Mouse (Mus musculus) neural tube, embryonic 13.5 days (tissue): ENCODE measurements at regions not wholly inside any gene's neighbourhood (a gene's known extent, or its start where the extent isn't known, plus 50 kb on each side); places are given as distances from the start of the nearest gene placed in this dataset.

Source experiments
- ATAC-seq: fragments of 200-750 bp; cut with Nextera tagmentation; 2 replicates; pipeline ENCODE4 v1.8.0; 2017; ENCODE audit warnings: low read depth, mild to moderate bottlenecking, moderate TSS enrichment, moderate library complexity
- H3K27ac ChIP-seq: fragments of 300-500 bp; sonication (generic); replicated peaks from 2 replicates; pipeline ENCODE4 v1.5.1; 2015; ENCODE audit warnings: moderate library complexity, mild to moderate bottlenecking, inconsistent platforms
- H3K27me3 ChIP-seq: fragments of 300-500 bp; sonication (generic); 2 replicates; pipeline ENCODE4 v1.6.1; 2015; ENCODE audit warnings: mild to moderate bottlenecking, inconsistent platforms
- H3K36me3 ChIP-seq: fragments of 300-500 bp; sonication (generic); 2 replicates; pipeline ENCODE4 v1.6.1; 2015; ENCODE audit warnings: mild to moderate bottlenecking, inconsistent platforms
- H3K4me1 ChIP-seq: fragments of 300-500 bp; sonication (generic); replicated peaks from 2 replicates; pipeline ENCODE4 v1.6.1; 2015; ENCODE audit warnings: inconsistent platforms
- H3K4me2 ChIP-seq: fragments of 300-500 bp; sonication (generic); 2 replicates; pipeline ENCODE4 v1.6.1; 2015; ENCODE audit warnings: inconsistent platforms, mild to moderate bottlenecking, moderate library complexity
- H3K4me3 ChIP-seq: fragments of 300-500 bp; sonication (generic); 2 replicates; pipeline ENCODE4 v1.5.1; 2015; ENCODE audit warnings: mild to moderate bottlenecking, inconsistent platforms
- H3K9ac ChIP-seq: fragments of 300-500 bp; sonication (generic); 2 replicates; pipeline ENCODE4 v1.6.1; 2015; ENCODE audit warnings: moderate library complexity, mild to moderate bottlenecking, inconsistent platforms
- H3K9me3 ChIP-seq: fragments of 300-500 bp; sonication (generic); 2 replicates; pipeline ENCODE4 v1.6.1; 2016; ENCODE audit warnings: inconsistent platforms
- WGBS: fragments of 180-500 bp; shearing (Covaris S2); methylation state at CpG from one replicate; pipeline ENCODE4 v1.1.7; 2015; 5-methylcytosine and 5-hydroxymethylcytosine counted together

GRCm38 (mm10) chr6:36175112-36175511 lies 212.8 kb upstream of the Chrm2 start:
- ATAC-seq = no peak
- no peaks in the 10 kb centered on the region for H3K36me3 ChIP-seq
- H3K27ac ChIP-seq = no peak overlapping the region
- no peak overlapping the region for H3K4me2 ChIP-seq
- H3K4me3 ChIP-seq = no peak overlapping the region
- 89% methylated on average over 3 of the region's 3 CpGs for WGBS
- no peaks in the 10 kb centered on the region for H3K27me3 ChIP-seq
- no peak overlapping the region for H3K9ac ChIP-seq
- no peaks in the 10 kb centered on the region for H3K9me3 ChIP-seq
- no peaks in the 10 kb centered on the region for H3K4me1 ChIP-seq

- no peak for ATAC-seq
- H3K9ac ChIP-seq = no peak overlapping the region
- H3K36me3 ChIP-seq = no peaks in the 10 kb centered on the region
- peaks cover 7% of the 10 kb centered on the region; the same call in 1 of the 2 replicates for H3K4me1 ChIP-seq
- H3K27me3 ChIP-seq = no peaks in the 10 kb centered on the region
- no peaks in the 10 kb centered on the region for H3K9me3 ChIP-seq
- WGBS = 92% methylated on average over 3 of the region's 3 CpGs
- H3K4me2 ChIP-seq = no peak overlapping the region
- no peak overlapping the region for H3K27ac ChIP-seq
- H3K4me3 ChIP-seq = no peak overlapping the region
Observed at GRCm38 (mm10) chr6:36179895-36180294, 208.0 kb upstream of the Chrm2 start.

GRCm38 (mm10) chr6:36182698-36183097 lies 205.2 kb upstream of the Chrm2 start:
- no peaks in the 10 kb centered on the region for H3K36me3 ChIP-seq
- no peak overlapping the region for H3K4me3 ChIP-seq
- 57% methylated on average over 1 of the region's 1 CpGs for WGBS
- no peaks in the 10 kb centered on the region for H3K27me3 ChIP-seq
- ATAC-seq = peak; percentile 74; the same call in 1 of the 2 replicates
- H3K9me3 ChIP-seq = no peaks in the 10 kb centered on the region
- no peak overlapping the region for H3K27ac ChIP-seq
- no peak overlapping the region for H3K4me2 ChIP-seq
- peaks cover 7% of the 10 kb centered on the region; the same call in 1 of the 2 replicates for H3K4me1 ChIP-seq
- no peak overlapping the region for H3K9ac ChIP-seq

GRCm38 (mm10) chr6:36206666-36207065 lies 181.2 kb upstream of the Chrm2 start:
- 86% methylated on average over 2 of the region's 2 CpGs for WGBS
- H3K36me3 ChIP-seq = no peaks in the 10 kb centered on the region
- no peaks in the 10 kb centered on the region for H3K4me1 ChIP-seq
- ATAC-seq = no peak
- H3K9ac ChIP-seq = no peak overlapping the region
- no peak overlapping the region for H3K4me2 ChIP-seq
- H3K9me3 ChIP-seq = no peaks in the 10 kb centered on the region
- H3K27me3 ChIP-seq = no peaks in the 10 kb centered on the region
- no peak overlapping the region for H3K27ac ChIP-seq
- no peak overlapping the region for H3K4me3 ChIP-seq

- Histone ChIP-seq H3K27me3 (no peaks in the 10 kb centered on the region), H3K36me3 (no peaks in the 10 kb centered on the region), H3K4me2 (no peak overlapping the region), H3K9me3 (no peaks in the 10 kb centered on the region), H3K27ac (no peak overlapping the region), H3K9ac (no peak overlapping the region), H3K4me3 (no peak overlapping the region), H3K4me1 (no peaks in the 10 kb centered on the region)
- 81% methylated on average over 4 of the region's 4 CpGs for WGBS
- no peak for ATAC-seq
Observed at GRCm38 (mm10) chr6:36221308-36221707, 166.6 kb upstream of the Chrm2 start.

GRCm38 (mm10) chr6:36234438-36234837 lies 153.4 kb upstream of the Chrm2 start:
- Histone ChIP-seq H3K27me3 (no peaks in the 10 kb centered on the region), H3K4me1 (no peaks in the 10 kb centered on the region), H3K36me3 (no peaks in the 10 kb centered on the region), H3K9ac (no peak overlapping the region), H3K4me3 (no peak overlapping the region), H3K27ac (no peak overlapping the region), H3K4me2 (no peak overlapping the region), H3K9me3 (no peaks in the 10 kb centered on the region)
- no peak for ATAC-seq
- WGBS = 79% methylated on average over 1 of the region's 1 CpGs

- H3K9me3 ChIP-seq = no peaks in the 10 kb centered on the region
- 51% methylated on average over 3 of the region's 3 CpGs for WGBS
- no peak overlapping the region for H3K4me2 ChIP-seq
- ATAC-seq = no peak
- 0 out of 2 replicates have a peak overlapping the region, but pooled peaks have one; percentile 29 for H3K27ac ChIP-seq
- H3K36me3 ChIP-seq = no peaks in the 10 kb centered on the region
- H3K27me3 ChIP-seq = no peaks in the 10 kb centered on the region
- H3K9ac ChIP-seq = no peak overlapping the region
- no peak overlapping the region for H3K4me3 ChIP-seq
- H3K4me1 ChIP-seq = 0 out of 2 replicates have a peak, but pooled peaks cover 4% of the 10 kb centered on the region
Observed at GRCm38 (mm10) chr6:36247027-36247426, 140.9 kb upstream of the Chrm2 start.

GRCm38 (mm10) chr6:36248219-36248618 lies 139.7 kb upstream of the Chrm2 start:
- Histone ChIP-seq H3K27me3 (no peaks in the 10 kb centered on the region), H3K4me1 (0 out of 2 replicates have a peak, but pooled peaks cover 4% of the 10 kb centered on the region), H3K36me3 (no peaks in the 10 kb centered on the region), H3K9ac (no peak overlapping the region), H3K4me2 (no peak overlapping the region), H3K4me3 (no peak overlapping the region), H3K9me3 (no peaks in the 10 kb centered on the region), H3K27ac (no peak overlapping the region)
- 70% methylated on average over 1 of the region's 1 CpGs for WGBS
- no peak for ATAC-seq

- Histone ChIP-seq H3K27ac (no peak overlapping the region), H3K36me3 (no peaks in the 10 kb centered on the region), H3K9me3 (no peaks in the 10 kb centered on the region), H3K4me2 (no peak overlapping the region), H3K27me3 (no peaks in the 10 kb centered on the region), H3K4me1 (0 out of 2 replicates have a peak, but pooled peaks cover 4% of the 10 kb centered on the region), H3K9ac (no peak overlapping the region), H3K4me3 (no peak overlapping the region)
- no peak for ATAC-seq
- 25% methylated on average over 4 of the region's 4 CpGs for WGBS
Observed at GRCm38 (mm10) chr6:36249047-36249446, 138.8 kb upstream of the Chrm2 start.

GRCm38 (mm10) chr6:36266717-36267402 lies 121.0 kb upstream of the Chrm2 start:
- Histone ChIP-seq H3K4me1 (no peaks in the 10 kb centered on the region), H3K9ac (no peak overlapping the region), H3K27ac (no peak overlapping the region), H3K36me3 (no peaks in the 10 kb centered on the region), H3K4me2 (no peak overlapping the region), H3K9me3 (no peaks in the 10 kb centered on the region), H3K27me3 (no peaks in the 10 kb centered on the region), H3K4me3 (no peak overlapping the region)
- WGBS = 86% methylated on average over 10 of the region's 10 CpGs
- no peak for ATAC-seq

- Histone ChIP-seq H3K36me3 (no peaks in the 10 kb centered on the region), H3K9ac (no peak overlapping the region), H3K4me3 (no peak overlapping the region), H3K27ac (no peak overlapping the region), H3K4me1 (no peaks in the 10 kb centered on the region), H3K9me3 (no peaks in the 10 kb centered on the region), H3K27me3 (no peaks in the 10 kb centered on the region), H3K4me2 (no peak overlapping the region)
- WGBS = 77% methylated on average over 10 of the region's 10 CpGs
- ATAC-seq = no peak
Observed at GRCm38 (mm10) chr6:36286664-36287063, 101.2 kb upstream of the Chrm2 start.

- Histone ChIP-seq H3K4me1 (no peaks in the 10 kb centered on the region), H3K36me3 (no peaks in the 10 kb centered on the region), H3K4me3 (no peak overlapping the region), H3K27ac (no peak overlapping the region), H3K27me3 (no peaks in the 10 kb centered on the region), H3K9me3 (no peaks in the 10 kb centered on the region), H3K9ac (no peak overlapping the region), H3K4me2 (no peak overlapping the region)
- 68% methylated on average over 1 of the region's 1 CpGs for WGBS
- no peak for ATAC-seq
Observed at GRCm38 (mm10) chr6:36313586-36313985, 74.3 kb upstream of the Chrm2 start.
